In genomic region chr16:94164236-94164635, GRCm38 (mm10) we compare ENCODE assay signal across 10 mouse cellular contexts.
DNase-seq lines count a peak whose midpoint lies in the region; ATAC-seq lines count a peak whose summit lies in the region.
"Had no signal": no experiment of that assay in that cellular context is flagged by ENCODE, and none has a peak within 500 bp of the region (broad histone marks: within the 10 kb centered on the region; RNA-seq: fewer than 3 reads in every experiment).

No protein-coding gene starts in this region.

- no peaks in the 10 kb centered on the region for H3K27me3 ChIP-seq in heart, embryonic 11.5 days (ENCODE audit: control insufficient read depth, insufficient read depth, low read length)
- no peaks in the 10 kb centered on the region for H3K27me3 ChIP-seq in hindbrain, embryonic 11.5 days (ENCODE audit: control insufficient read depth, insufficient read depth, low read length)
- H3K27me3 ChIP-seq in limb, embryonic 12.5 days: peaks cover 63% of the 10 kb centered on the region

- 11% methylated on average over 7 of the region's 7 CpGs for WGBS in heart, embryonic 11.5 days (ENCODE audit: insufficient replicate concordance)
- 20% methylated on average over 7 of the region's 7 CpGs for WGBS in hindbrain, embryonic 11.5 days
- 6% methylated on average over 7 of the region's 7 CpGs for WGBS in limb, embryonic 12.5 days

- DNase-seq in heart, postnatal 14 days: no peak
- DNase-seq in embryo, embryonic 11 days: peak; percentile 68
- peak; percentile 52 for DNase-seq in hindbrain, embryonic 11.5 days (ENCODE audit: low spot score)
- DNase-seq in layer of hippocampus, postnatal 25 days (ENCODE audit: extremely low spot score in 1 of 2, low spot score in 1 of 2): no peak
- no peak for DNase-seq in frontal cortex, postnatal 36 days (ENCODE audit: low spot score in 2 of 2)
- no peak for DNase-seq in cerebellum, postnatal 4 days (ENCODE audit: low spot score in 2 of 2)
- DNase-seq: lung, adult 2 months; right cerebral cortex, postnatal 4 days had no signal

- H3K27ac ChIP-seq in heart, embryonic 11.5 days (ENCODE audit: low read depth, low read length): peak overlapping the region; percentile 50; the same call in 1 of the 2 replicates
- no peak overlapping the region for H3K27ac ChIP-seq in hindbrain, embryonic 11.5 days (ENCODE audit: low read depth, low read length)
- H3K27ac ChIP-seq in limb, embryonic 12.5 days: no peak overlapping the region

- peak overlapping the region; percentile 37 for H3K4me2 ChIP-seq in heart, embryonic 11.5 days
- H3K4me2 ChIP-seq in hindbrain, embryonic 11.5 days (replicated peaks; ENCODE audit: low read depth, low read length): no peak overlapping the region
- peak overlapping the region; percentile 8; the same call in 1 of the 2 replicates for H3K4me2 ChIP-seq in limb, embryonic 12.5 days

- ATAC-seq in heart, embryonic 11.5 days (replicated peaks; ENCODE audit: insufficient number of reproducible peaks, low FRiP score, low TSS enrichment): no peak
- ATAC-seq in hindbrain, embryonic 11.5 days (ENCODE audit: low FRiP score): peak; percentile 87
- no peak for ATAC-seq in limb, embryonic 12.5 days (ENCODE audit: insufficient number of reproducible peaks, insufficient read depth, low FRiP score, low TSS enrichment, low read depth)

- no peak overlapping the region for H3K4me3 ChIP-seq in heart, embryonic 11.5 days (ENCODE audit: low read depth, low read length)
- no peak overlapping the region for H3K4me3 ChIP-seq in hindbrain, embryonic 11.5 days (ENCODE audit: low read depth, low read length)
- H3K4me3 ChIP-seq in limb, embryonic 12.5 days (replicated peaks): no peak overlapping the region

- H3K4me1 ChIP-seq in heart, embryonic 11.5 days (ENCODE audit: control insufficient read depth, insufficient read depth, low read length): peaks cover 26% of the 10 kb centered on the region
- H3K4me1 ChIP-seq in hindbrain, embryonic 11.5 days (replicated peaks; ENCODE audit: control insufficient read depth, insufficient read depth, low read length): no peaks in the 10 kb centered on the region; the same call in 1 of the 2 replicates
- peaks cover 25% of the 10 kb centered on the region for H3K4me1 ChIP-seq in limb, embryonic 12.5 days (replicated peaks)

- no peaks in the 10 kb centered on the region for H3K9me3 ChIP-seq in heart, embryonic 11.5 days (replicated peaks; ENCODE audit: control insufficient read depth, low read length)
- no peaks in the 10 kb centered on the region for H3K9me3 ChIP-seq in hindbrain, embryonic 11.5 days (ENCODE audit: control insufficient read depth, low read length)
- no peaks in the 10 kb centered on the region for H3K9me3 ChIP-seq in limb, embryonic 12.5 days

- intact Hi-C loops in heart, postnatal 14 days (cut with DNase I): no loop called here

- no peak overlapping the region for H3K9ac ChIP-seq in heart, embryonic 11.5 days (ENCODE audit: low read depth, low read length)
- no peak overlapping the region for H3K9ac ChIP-seq in hindbrain, embryonic 11.5 days (ENCODE audit: low read depth, low read length)
- no peak overlapping the region for H3K9ac ChIP-seq in limb, embryonic 12.5 days (replicated peaks)

- no peaks in the 10 kb centered on the region for H3K36me3 ChIP-seq in heart, embryonic 11.5 days (ENCODE audit: control insufficient read depth, insufficient read depth, low read length)
- H3K36me3 ChIP-seq in hindbrain, embryonic 11.5 days (ENCODE audit: control insufficient read depth, insufficient read depth, low read length): no peaks in the 10 kb centered on the region
- H3K36me3 ChIP-seq in limb, embryonic 12.5 days: no peaks in the 10 kb centered on the region

Comparison
In these comparisons a context has a peak if more than half of its experiments do, and no peak if none do; other contexts are left out.
1. DNase-seq: peak in embryo, embryonic 11 days (single experiment) and hindbrain, embryonic 11.5 days (single experiment); none in heart, postnatal 14 days (0 of 2), layer of hippocampus, postnatal 25 days (0 of 2), frontal cortex, postnatal 36 days (0 of 2) and cerebellum, postnatal 4 days (0 of 2).